Mouse (Mus musculus) gastrocnemius, postnatal 36 days (tissue): ENCODE results near the gene Zfp524. TPM values are rescaled to one million over a fixed set of nuclear protein-coding genes. Genes with fewer than 3 reads are reported as not detected.
"Not testable (repeated sequence)": the region's sequence is repeated elsewhere in the genome, so short reads cannot be mapped to it uniquely, and the experiment has no call there.

Experiments used
- DNase-seq, 2 experiments: peaks; one replicate each; pipeline ENCODE4 v3.0.0; 2022
- intact Hi-C: fragments of 180-260 bp; cut with DNase I; formaldehyde crosslinking; loops from one replicate; pipeline ENCODE4 v1.15.1; 2025
- total RNA-seq, 2 experiments: library from RNA; stranded (reverse); gene quantifications; 2 replicates each; pipeline ENCODE4 v1.2.3; 2021

Gene Zfp524
- total RNA-seq, 2 experiments from 2014 or later = 6.9 TPM

GRCm38 (mm10) chr7:5015118-5016001 lies 1.1 kb downstream of the Zfp524 start, which contains the start of gene Gm44973:
Gm44973 (plus strand) TSS chr7:5015496.
- intact Hi-C loops = no loop called here
- peak; percentile 92 to 93 for DNase-seq

GRCm38 (mm10) chr7:5016057-5016456 lies 1.8 kb downstream of the Zfp524 start:
- intact Hi-C loops = no loop called here
- no peak for DNase-seq

- intact Hi-C loops = no loop called here
- DNase-seq = no peak
Observed at GRCm38 (mm10) chr7:5016920-5017319, 2.7 kb downstream of the Zfp524 start.

GRCm38 (mm10) chr7:5017352-5017751 lies 3.1 kb downstream of the Zfp524 start:
- intact Hi-C loops = no loop called here
- no peak for DNase-seq

- intact Hi-C loops = no loop called here
- no peak for DNase-seq
Observed at GRCm38 (mm10) chr7:5017931-5018330, 3.7 kb downstream of the Zfp524 start.

- intact Hi-C loops, DNase-seq: not testable (repeated sequence)
Observed at GRCm38 (mm10) chr7:5019576-5019975, 5.4 kb downstream of the Zfp524 start.

GRCm38 (mm10) chr7:5020000-5020681 lies 5.9 kb downstream of the Zfp524 start, which contains the start of the genes Zfp865 and Ccdc106:
Zfp865 (plus strand) TSS chr7:5020376.
Ccdc106 (plus strand) TSS chr7:5020553.
- intact Hi-C loops = no loop called here
- peak; percentile 99 for DNase-seq

- no peak for DNase-seq
- intact Hi-C loops = no loop called here
Observed at GRCm38 (mm10) chr7:5020685-5021084, 6.5 kb downstream of the Zfp524 start.

- intact Hi-C loops = no loop called here
- DNase-seq = no peak
Observed at GRCm38 (mm10) chr7:5021197-5021596, 7.0 kb downstream of the Zfp524 start.

GRCm38 (mm10) chr7:5029543-5029942 lies 15.3 kb downstream of the Zfp524 start:
- no peak for DNase-seq
- intact Hi-C loops = no loop called here

- no peak for DNase-seq
- intact Hi-C loops = no loop called here
Observed at GRCm38 (mm10) chr7:5029946-5030345, 15.7 kb downstream of the Zfp524 start.

GRCm38 (mm10) chr7:5030554-5031275 lies 16.5 kb downstream of the Zfp524 start:
- no peak for DNase-seq
- intact Hi-C loops = no loop called here

- intact Hi-C loops = no loop called here
- no peak for DNase-seq
Observed at GRCm38 (mm10) chr7:5031496-5031895, 17.3 kb downstream of the Zfp524 start.

GRCm38 (mm10) chr7:5033818-5034217 lies 19.6 kb downstream of the Zfp524 start, which contains the start of gene 4632433K11Rik:
4632433K11Rik (plus strand) TSS chr7:5034118.
- intact Hi-C loops = no loop called here
- DNase-seq = no peak

- intact Hi-C loops = no loop called here
- no peak for DNase-seq
Observed at GRCm38 (mm10) chr7:5035628-5036027, 21.4 kb downstream of the Zfp524 start.

GRCm38 (mm10) chr7:5036136-5036535 lies 21.9 kb downstream of the Zfp524 start:
- DNase-seq = no peak
- intact Hi-C loops = no loop called here

- DNase-seq = no peak
- intact Hi-C loops = no loop called here
Observed at GRCm38 (mm10) chr7:5037026-5037425, 22.8 kb downstream of the Zfp524 start.

- intact Hi-C loops = no loop called here
- no peak for DNase-seq
Observed at GRCm38 (mm10) chr7:5037467-5037866, 23.3 kb downstream of the Zfp524 start.

- intact Hi-C loops = loop anchor here (2.0 kb wide), 1 partner anchor 21 kb away; no protein-coding TSS in a partner anchor
- DNase-seq = peak; percentile 90 to 95
Observed at GRCm38 (mm10) chr7:5038109-5038732, 24.0 kb downstream of the Zfp524 start, which contains the start of gene Zfp784. Zfp784 (minus strand) TSS chr7:5038446.

GRCm38 (mm10) chr7:5038940-5039339 lies 24.7 kb downstream of the Zfp524 start:
- DNase-seq = no peak
- intact Hi-C loops = loop anchor here (2.0 kb wide), 1 partner anchor 20 kb away; no protein-coding TSS in a partner anchor
